Mouse (Mus musculus): ENCODE measurements around the gene Prrx2. TPM values are rescaled to one million over a fixed set of nuclear protein-coding genes. Genes with fewer than 3 reads are reported as not detected.
A peak's percentile ranks its signal among the peaks of the same experiment; 100 is the strongest.

Prrx2 gene
- polyA plus RNA-seq, 1 experiment from 2014 or later, result 201 TPM

DNA sequence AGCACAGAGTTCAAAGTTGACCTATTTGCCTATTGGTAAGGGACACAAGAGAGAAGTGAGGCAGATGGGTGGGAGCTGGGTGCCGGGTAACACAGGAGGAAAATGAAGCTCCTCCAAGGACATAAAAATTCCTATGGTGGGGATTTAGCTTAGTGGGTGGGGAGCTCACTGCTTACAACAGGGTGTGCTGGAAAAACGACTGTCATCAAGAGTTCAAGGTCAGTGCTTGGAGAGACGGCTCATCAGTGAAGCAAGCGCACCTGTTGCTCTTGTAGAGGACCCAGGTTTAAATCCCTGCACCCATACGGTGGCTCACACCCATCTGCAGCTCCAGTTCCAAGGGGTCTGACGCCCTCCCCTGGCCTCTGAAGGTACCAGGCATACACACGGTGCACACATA, 59.2 kb downstream of the Prrx2 start:
- no peaks in the 10 kb centered on the region for H3K36me3 ChIP-seq
- H3K9ac ChIP-seq (replicated peaks), result no peak overlapping the region
- no peak overlapping the region for H3K4me2 ChIP-seq
- WGBS, result 79% methylated on average over 7 of the region's 7 CpGs
- no peaks in the 10 kb centered on the region for H3K9me3 ChIP-seq
- H3K4me3 ChIP-seq (replicated peaks), result no peak overlapping the region
- no peak for ATAC-seq (ENCODE audit: insufficient number of reproducible peaks, insufficient read depth, low FRiP score, low TSS enrichment, low read depth)
- no peaks in the 10 kb centered on the region for H3K27me3 ChIP-seq
- peaks cover 23% of the 10 kb centered on the region for H3K4me1 ChIP-seq (replicated peaks)
- no peak overlapping the region for H3K27ac ChIP-seq

- 31% methylated on average over 6 of the region's 6 CpGs for WGBS
- Histone ChIP-seq H3K9me3 (no peaks in the 10 kb centered on the region), H3K9ac (replicated peaks) (no peak overlapping the region), H3K4me2 (no peak overlapping the region), H3K27me3 (no peaks in the 10 kb centered on the region), H3K27ac (no peak overlapping the region), H3K4me3 (replicated peaks) (no peak overlapping the region), H3K4me1 (replicated peaks) (peaks cover 38% of the 10 kb centered on the region), H3K36me3 (no peaks in the 10 kb centered on the region)
- 0 out of 2 replicates have a peak, but pooled peaks have one; percentile 33 for ATAC-seq (ENCODE audit: insufficient number of reproducible peaks, insufficient read depth, low FRiP score, low TSS enrichment, low read depth)
Measured at GRCm38 (mm10) chr2:30897291-30897690, 62.5 kb downstream of the Prrx2 start.

- Histone ChIP-seq H3K27me3 (no peaks in the 10 kb centered on the region), H3K36me3 (no peaks in the 10 kb centered on the region), H3K4me1 (replicated peaks) (peaks cover 42% of the 10 kb centered on the region), H3K9me3 (no peaks in the 10 kb centered on the region), H3K9ac (replicated peaks) (no peak overlapping the region), H3K4me3 (replicated peaks) (no peak overlapping the region), H3K4me2 (no peak overlapping the region), H3K27ac (no peak overlapping the region)
- WGBS, result 89% methylated on average over 14 of the region's 14 CpGs
- no peak for ATAC-seq (ENCODE audit: insufficient number of reproducible peaks, insufficient read depth, low FRiP score, low TSS enrichment, low read depth)
Measured at GRCm38 (mm10) chr2:30899397-30900069, 64.8 kb downstream of the Prrx2 start.

GRCm38 (mm10) chr2:30901646-30902160, 66.9 kb downstream of the Prrx2 start:
- no peak for ATAC-seq (ENCODE audit: insufficient number of reproducible peaks, insufficient read depth, low FRiP score, low TSS enrichment, low read depth)
- Histone ChIP-seq H3K27ac (no peak overlapping the region), H3K9me3 (no peaks in the 10 kb centered on the region), H3K4me1 (replicated peaks) (peaks cover 42% of the 10 kb centered on the region), H3K9ac (replicated peaks) (no peak overlapping the region), H3K36me3 (no peaks in the 10 kb centered on the region), H3K4me2 (peak overlapping the region; percentile 91), H3K4me3 (replicated peaks) (peak overlapping the region; percentile 55; the same call in 1 of the 2 replicates), H3K27me3 (no peaks in the 10 kb centered on the region)
- 50% methylated on average over 6 of the region's 6 CpGs for WGBS

- Histone ChIP-seq H3K9ac (replicated peaks) (peak overlapping the region; percentile 62), H3K4me2 (peak overlapping the region; percentile 91), H3K27me3 (no peaks in the 10 kb centered on the region), H3K36me3 (no peaks in the 10 kb centered on the region), H3K9me3 (no peaks in the 10 kb centered on the region), H3K27ac (no peak overlapping the region), H3K4me3 (replicated peaks) (peak overlapping the region; percentile 55), H3K4me1 (replicated peaks) (peaks cover 37% of the 10 kb centered on the region)
- 24% methylated on average over 8 of the region's 8 CpGs for WGBS
- no peak for ATAC-seq (ENCODE audit: insufficient number of reproducible peaks, insufficient read depth, low FRiP score, low TSS enrichment, low read depth)
Measured at GRCm38 (mm10) chr2:30902256-30902655, 67.5 kb downstream of the Prrx2 start.

DNA sequence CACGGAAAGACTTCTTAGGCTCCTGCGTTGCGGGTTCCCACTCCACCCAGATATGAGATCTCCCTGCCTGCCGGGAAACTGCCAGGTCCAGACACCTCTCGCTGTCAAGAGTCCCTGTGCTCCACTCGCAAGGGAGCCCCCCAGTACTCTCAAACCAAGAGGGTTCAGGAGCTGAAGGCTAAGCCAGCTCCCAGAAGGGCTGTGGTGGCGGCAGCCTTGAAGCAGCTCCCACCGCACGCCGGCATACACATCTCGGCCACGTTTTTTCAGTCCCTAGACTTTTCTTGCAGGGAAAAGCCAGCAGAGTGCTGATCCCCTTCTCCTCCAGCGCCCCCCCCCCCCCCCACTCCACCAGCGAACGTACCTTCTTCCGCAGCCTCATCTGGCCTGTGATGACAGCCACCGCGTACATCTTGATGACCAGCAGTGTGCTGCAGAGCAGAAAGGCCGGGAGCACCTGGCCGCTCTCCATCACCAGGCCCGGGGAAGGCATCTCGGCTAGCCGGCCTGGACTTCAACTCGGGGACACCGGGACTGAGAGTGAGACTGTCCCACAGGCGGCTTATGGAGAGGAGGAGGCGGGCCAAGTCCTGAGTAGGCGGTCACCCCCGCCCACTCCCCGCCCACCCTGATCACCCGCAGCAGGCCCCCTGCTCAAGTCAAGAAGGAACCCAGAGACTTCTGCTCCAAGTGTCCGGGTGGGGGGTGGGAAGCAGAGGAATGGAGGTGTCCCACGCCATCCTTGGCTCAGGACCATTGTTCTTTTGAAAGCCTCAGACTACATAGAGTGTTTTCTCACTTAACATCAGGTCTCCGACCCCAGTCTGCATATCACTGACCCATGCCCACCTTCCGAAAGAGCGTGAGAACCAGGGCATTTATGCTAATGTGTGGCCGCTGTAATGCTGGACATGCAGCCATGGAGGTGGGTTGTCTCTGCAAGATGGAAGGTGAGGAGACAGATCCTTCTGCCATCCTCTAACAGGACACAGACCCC, 68.3 kb downstream of the Prrx2 start:
- H3K4me3 ChIP-seq (replicated peaks), result peak overlapping the region; percentile 55
- no peaks in the 10 kb centered on the region for H3K9me3 ChIP-seq
- no peaks in the 10 kb centered on the region for H3K27me3 ChIP-seq
- peak overlapping the region; percentile 53; the same call in 1 of the 2 replicates for H3K27ac ChIP-seq
- peaks cover 29% of the 10 kb centered on the region for H3K4me1 ChIP-seq (replicated peaks)
- H3K9ac ChIP-seq (replicated peaks), result peak overlapping the region; percentile 62
- 12% methylated on average over 32 of the region's 37 CpGs for WGBS
- H3K4me2 ChIP-seq, result peak overlapping the region; percentile 91
- ATAC-seq (ENCODE audit: insufficient number of reproducible peaks, insufficient read depth, low FRiP score, low TSS enrichment, low read depth), result peak; percentile 82
- no peaks in the 10 kb centered on the region for H3K36me3 ChIP-seq

DNA sequence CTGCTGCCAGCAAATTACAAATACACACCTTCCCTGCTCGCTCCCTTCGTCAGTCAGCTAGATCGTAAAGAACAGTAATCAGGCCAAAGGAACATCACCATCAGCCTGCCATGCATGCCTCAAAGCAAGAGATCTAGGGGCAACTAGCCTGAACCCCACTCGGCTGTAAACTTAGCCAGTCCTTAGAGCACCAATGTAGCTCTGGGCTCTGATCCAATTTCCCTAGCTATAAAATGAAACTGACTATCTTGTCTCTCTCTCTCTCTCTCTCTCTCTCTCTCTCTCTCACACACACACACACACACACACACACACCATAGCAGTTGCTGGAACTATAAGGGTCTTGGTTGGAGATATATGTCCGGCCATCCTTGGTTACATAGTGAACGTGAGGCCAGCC, 69.5 kb downstream of the Prrx2 start:
- WGBS, result 73% methylated on average over 6 of the region's 6 CpGs
- H3K4me3 ChIP-seq (replicated peaks), result no peak overlapping the region
- H3K4me2 ChIP-seq, result no peak overlapping the region
- peaks cover 28% of the 10 kb centered on the region for H3K4me1 ChIP-seq (replicated peaks)
- H3K9me3 ChIP-seq, result no peaks in the 10 kb centered on the region
- H3K36me3 ChIP-seq, result no peaks in the 10 kb centered on the region
- H3K27me3 ChIP-seq, result no peaks in the 10 kb centered on the region
- H3K27ac ChIP-seq, result no peak overlapping the region
- no peak overlapping the region for H3K9ac ChIP-seq (replicated peaks)
- ATAC-seq (ENCODE audit: insufficient number of reproducible peaks, insufficient read depth, low FRiP score, low TSS enrichment, low read depth), result no peak

GRCm38 (mm10) chr2:30904991-30905390, 70.2 kb downstream of the Prrx2 start:
- ATAC-seq (ENCODE audit: insufficient number of reproducible peaks, insufficient read depth, low FRiP score, low TSS enrichment, low read depth), result no peak
- Histone ChIP-seq H3K27me3 (no peaks in the 10 kb centered on the region), H3K27ac (no peak overlapping the region), H3K4me3 (replicated peaks) (no peak overlapping the region), H3K36me3 (no peaks in the 10 kb centered on the region), H3K9ac (replicated peaks) (no peak overlapping the region), H3K9me3 (no peaks in the 10 kb centered on the region), H3K4me2 (no peak overlapping the region), H3K4me1 (replicated peaks) (peaks cover 28% of the 10 kb centered on the region)
- 75% methylated on average over 7 of the region's 7 CpGs for WGBS

DNA sequence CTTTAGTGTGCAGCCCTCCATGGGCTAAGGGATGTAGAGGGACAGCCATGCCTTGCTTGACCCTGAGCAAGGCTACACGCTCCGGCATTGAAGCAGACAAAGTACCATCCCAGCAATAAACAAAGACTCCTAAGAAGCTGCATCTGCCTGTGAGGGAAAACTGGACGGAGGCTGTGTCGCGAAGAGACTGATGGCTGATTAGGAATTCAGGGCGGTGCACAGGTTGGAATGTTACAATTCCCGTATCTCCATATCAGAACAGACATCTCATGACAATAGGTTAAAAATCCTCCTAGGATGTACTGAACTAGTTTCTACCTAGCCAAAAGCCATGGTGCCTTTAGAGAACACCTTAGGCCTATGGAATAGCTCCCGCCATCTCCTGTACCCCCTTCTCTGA, 71.1 kb downstream of the Prrx2 start:
- H3K36me3 ChIP-seq, result no peaks in the 10 kb centered on the region
- no peaks in the 10 kb centered on the region for H3K9me3 ChIP-seq
- no peaks in the 10 kb centered on the region for H3K27me3 ChIP-seq
- 88% methylated on average over 8 of the region's 8 CpGs for WGBS
- peaks cover 27% of the 10 kb centered on the region for H3K4me1 ChIP-seq (replicated peaks)
- ATAC-seq (ENCODE audit: insufficient number of reproducible peaks, insufficient read depth, low FRiP score, low TSS enrichment, low read depth), result no peak
- no peak overlapping the region for H3K4me2 ChIP-seq
- H3K9ac ChIP-seq (replicated peaks), result no peak overlapping the region
- H3K4me3 ChIP-seq (replicated peaks), result no peak overlapping the region
- H3K27ac ChIP-seq, result no peak overlapping the region

DNA sequence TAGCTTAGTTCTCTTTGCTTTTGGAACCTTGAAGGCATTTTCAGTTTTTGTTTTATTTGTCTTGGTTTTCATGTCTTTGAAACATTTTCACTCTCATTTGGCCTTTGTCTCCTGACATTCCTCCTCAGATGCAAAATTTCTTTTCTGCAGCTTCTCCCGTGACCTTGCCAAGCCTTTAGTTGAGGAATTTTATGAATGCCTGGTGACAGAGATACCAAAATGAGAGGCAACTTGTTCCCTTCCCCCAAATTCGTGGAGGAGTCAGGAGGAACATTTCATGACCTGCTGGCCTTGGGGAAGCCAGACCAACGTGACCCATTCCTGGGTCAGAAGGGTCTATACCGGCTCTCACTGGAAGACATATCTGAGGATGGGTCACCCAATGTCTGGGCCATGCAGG, 71.9 kb downstream of the Prrx2 start:
- Histone ChIP-seq H3K36me3 (no peaks in the 10 kb centered on the region), H3K4me2 (no peak overlapping the region), H3K9me3 (no peaks in the 10 kb centered on the region), H3K9ac (replicated peaks) (no peak overlapping the region), H3K4me3 (replicated peaks) (no peak overlapping the region), H3K4me1 (replicated peaks) (peaks cover 20% of the 10 kb centered on the region), H3K27ac (no peak overlapping the region), H3K27me3 (no peaks in the 10 kb centered on the region)
- 80% methylated on average over 4 of the region's 4 CpGs for whole genome bisulfite sequencing
- ATAC-seq (ENCODE audit: insufficient number of reproducible peaks, insufficient read depth, low FRiP score, low TSS enrichment, low read depth), result no peak

DNA sequence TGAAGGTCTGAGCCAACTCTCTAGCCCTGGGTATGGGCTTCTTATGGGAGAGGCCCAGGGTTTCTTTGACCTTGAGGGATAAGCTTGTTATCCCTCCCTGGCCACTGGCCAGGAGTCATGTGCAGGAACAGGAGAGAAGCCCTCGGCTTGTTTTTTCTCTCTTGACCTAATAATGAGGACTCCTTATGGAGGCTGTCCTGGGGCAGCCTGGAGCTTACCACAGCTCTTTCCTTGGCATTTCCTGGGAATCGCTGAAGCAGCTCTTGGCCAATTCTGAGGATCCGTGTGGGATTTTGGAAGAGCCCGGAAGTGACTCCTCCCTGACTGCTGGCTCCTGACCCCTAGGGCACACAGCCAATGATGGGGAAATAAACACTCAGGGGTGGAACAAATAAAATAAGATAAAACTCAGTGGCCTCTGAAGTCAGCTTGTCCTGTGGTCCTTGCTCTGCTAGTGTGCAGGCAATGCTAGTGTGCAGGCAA, 77.6 kb downstream of the Prrx2 start:
- WGBS, result 56% methylated on average over 4 of the region's 4 CpGs
- no peak overlapping the region for H3K4me2 ChIP-seq
- no peaks in the 10 kb centered on the region for H3K36me3 ChIP-seq
- no peak overlapping the region for H3K4me3 ChIP-seq (replicated peaks)
- no peaks in the 10 kb centered on the region for H3K27me3 ChIP-seq
- peaks cover 13% of the 10 kb centered on the region for H3K4me1 ChIP-seq (replicated peaks)
- no peak overlapping the region for H3K9ac ChIP-seq (replicated peaks)
- H3K9me3 ChIP-seq, result no peaks in the 10 kb centered on the region
- ATAC-seq (ENCODE audit: insufficient number of reproducible peaks, insufficient read depth, low FRiP score, low TSS enrichment, low read depth), result no peak
- H3K27ac ChIP-seq, result no peak overlapping the region

All from limb, embryonic 12.5 days (tissue).